Mouse (Mus musculus): ENCODE results near the gene Ubap1. TPM values are rescaled to one million over a fixed set of nuclear protein-coding genes. Genes with fewer than 3 reads are reported as not detected.

The Ubap1 gene
- polyA plus RNA-seq, 1 experiment, result 31.5 TPM

- TF ChIP-seq GATA1 (IDR thresholded peaks at IDR 0.05; ENCODE audit: low read length), result no peak
These were observed 39.1 kb downstream of the Ubap1 start for GRCm38 (mm10) chr4:41387755-41388469.

- no peak for TF ChIP-seq GATA1 (IDR thresholded peaks at IDR 0.05; ENCODE audit: low read length)
These were observed 39.8 kb downstream of the Ubap1 start for GRCm38 (mm10) chr4:41388616-41389015.

- no peak for TF ChIP-seq GATA1 (IDR thresholded peaks at IDR 0.05; ENCODE audit: low read length)
These were observed 40.4 kb downstream of the Ubap1 start for GRCm38 (mm10) chr4:41389240-41389639.

GRCm38 (mm10) chr4:41390122-41390521 lies 41.3 kb downstream of the Ubap1 start:
- TF ChIP-seq GATA1 (IDR thresholded peaks at IDR 0.05; ENCODE audit: low read length), result no peak

- TF ChIP-seq GATA1 (IDR thresholded peaks at IDR 0.05; ENCODE audit: low read length), result no peak
These were observed 42.2 kb downstream of the Ubap1 start for GRCm38 (mm10) chr4:41391015-41391414.

- TF ChIP-seq GATA1 (IDR thresholded peaks at IDR 0.05; ENCODE audit: low read length), result no peak
These were observed 45.9 kb downstream of the Ubap1 start for GRCm38 (mm10) chr4:41394651-41395050.

GRCm38 (mm10) chr4:41398353-41398752 lies 49.6 kb downstream of the Ubap1 start:
- TF ChIP-seq GATA1 (IDR thresholded peaks at IDR 0.05; ENCODE audit: low read length), result no peak

GRCm38 (mm10) chr4:41399904-41400303 lies 51.1 kb downstream of the Ubap1 start:
- no peak for TF ChIP-seq GATA1 (IDR thresholded peaks at IDR 0.05; ENCODE audit: low read length)

GRCm38 (mm10) chr4:41401167-41401566 lies 52.4 kb downstream of the Ubap1 start:
- no peak for TF ChIP-seq GATA1 (IDR thresholded peaks at IDR 0.05; ENCODE audit: low read length)

GRCm38 (mm10) chr4:41401573-41401972 lies 52.8 kb downstream of the Ubap1 start:
- no peak for TF ChIP-seq GATA1 (IDR thresholded peaks at IDR 0.05; ENCODE audit: low read length)

- no peak for TF ChIP-seq GATA1 (IDR thresholded peaks at IDR 0.05; ENCODE audit: low read length)
These were observed 57.8 kb downstream of the Ubap1 start for GRCm38 (mm10) chr4:41406597-41406996.

GRCm38 (mm10) chr4:41407353-41407752 lies 58.6 kb downstream of the Ubap1 start:
- TF ChIP-seq GATA1 (IDR thresholded peaks at IDR 0.05; ENCODE audit: low read length), result no peak

GRCm38 (mm10) chr4:41409341-41409740 lies 60.5 kb downstream of the Ubap1 start:
- TF ChIP-seq GATA1 (IDR thresholded peaks at IDR 0.05; ENCODE audit: low read length), result no peak

GRCm38 (mm10) chr4:41416966-41417365 lies 68.2 kb downstream of the Ubap1 start:
- no peak for TF ChIP-seq GATA1 (IDR thresholded peaks at IDR 0.05; ENCODE audit: low read length)

- TF ChIP-seq GATA1 (IDR thresholded peaks at IDR 0.05; ENCODE audit: low read length), result no peak
These were observed 90.1 kb downstream of the Ubap1 start for GRCm38 (mm10) chr4:41438931-41439330.

Other genes starting within 250 kb of the Ubap1 start
- gene Nol6, start 224.5 kb upstream of the Ubap1 start, polyA plus RNA-seq (2012), result 88.4 and 103 TPM in 2 replicates
- 43.6 and 45.9 TPM in 2 replicates for gene Ube2r2, start 213.3 kb upstream of the Ubap1 start, polyA plus RNA-seq (2012)
- gene Ubap2, start 73.9 kb upstream of the Ubap1 start, polyA plus RNA-seq (2012), result 624 and 843 TPM in 2 replicates
- 42.1 and 51.3 TPM in 2 replicates for gene Dcaf12, start 34.1 kb upstream of the Ubap1 start, polyA plus RNA-seq (2012)
- gene Kif24, start 115.9 kb downstream of the Ubap1 start, polyA plus RNA-seq (2012), result 4.9 and 6.6 TPM in 2 replicates
- 3.5 and 16.7 TPM in 2 replicates for gene Nudt2, start 116.2 kb downstream of the Ubap1 start, polyA plus RNA-seq (2012)
- 0.66 and 0.68 TPM in 2 replicates for gene AI464131, start 154.1 kb downstream of the Ubap1 start, polyA plus RNA-seq (2012)
- not detected in 2 replicates for gene 1110017D15Rik, start 168.3 kb downstream of the Ubap1 start, polyA plus RNA-seq (2012)
- 1.2 and 1.7 TPM in 2 replicates for gene Fam219a, start 220.5 kb downstream of the Ubap1 start, polyA plus RNA-seq (2012)
- not detected in 2 replicates for gene Dnaic1, start 220.8 kb downstream of the Ubap1 start, polyA plus RNA-seq (2012)